Mouse (Mus musculus) frontal cortex, postnatal 25 days (tissue): ENCODE results near the gene Ednrb.

Experiments used
- DNase-seq, 2 experiments: peaks; one replicate each; pipeline ENCODE4 v3.0.0; 2022; ENCODE audit warnings: low spot score in 2 of 2

Ednrb gene

GRCm38 (mm10) chr14:103844011-103844549, at the start of gene Ednrb:
Ednrb (minus strand) TSS chr14:103844402.
- no peak for DNase-seq

GRCm38 (mm10) chr14:103892411-103892938, 48.3 kb upstream of the Ednrb start:
- no peak for DNase-seq

GRCm38 (mm10) chr14:103890761-103891160, 46.6 kb upstream of the Ednrb start:
- DNase-seq: no peak

- DNase-seq: no peak
These were observed 40.8 kb upstream of the Ednrb start for GRCm38 (mm10) chr14:103884892-103885575.

- no peak for DNase-seq
These were observed 38.7 kb upstream of the Ednrb start for GRCm38 (mm10) chr14:103882943-103883342.

- DNase-seq: no peak
These were observed 32.9 kb upstream of the Ednrb start for GRCm38 (mm10) chr14:103877117-103877516.

GRCm38 (mm10) chr14:103876598-103876997, 32.4 kb upstream of the Ednrb start:
- no peak for DNase-seq

- DNase-seq: no peak
These were observed 22.4 kb upstream of the Ednrb start for GRCm38 (mm10) chr14:103866636-103867035.

GRCm38 (mm10) chr14:103865226-103865625, 21.0 kb upstream of the Ednrb start:
- no peak for DNase-seq

GRCm38 (mm10) chr14:103850071-103850845, 6.1 kb upstream of the Ednrb start:
- DNase-seq: no peak

GRCm38 (mm10) chr14:103845716-103846115, 1.5 kb upstream of the Ednrb start:
- no peak for DNase-seq

- DNase-seq: no peak
These were observed 742 bp upstream of the Ednrb start for GRCm38 (mm10) chr14:103844944-103845343.

- peak in 1 of 2 experiments; percentile 25 for DNase-seq
These were observed 716 bp downstream of the Ednrb start for GRCm38 (mm10) chr14:103843371-103844001.

GRCm38 (mm10) chr14:103842896-103843295, 1.3 kb downstream of the Ednrb start:
- peak in 1 of 2 experiments; percentile 12 for DNase-seq

GRCm38 (mm10) chr14:103840436-103840835, 3.8 kb downstream of the Ednrb start:
- DNase-seq: no peak

GRCm38 (mm10) chr14:103838887-103839286, 5.3 kb downstream of the Ednrb start:
- no peak for DNase-seq

- DNase-seq: no peak
These were observed 9.6 kb downstream of the Ednrb start for GRCm38 (mm10) chr14:103834589-103834988.

GRCm38 (mm10) chr14:103834147-103834546, 10.1 kb downstream of the Ednrb start:
- no peak for DNase-seq

GRCm38 (mm10) chr14:103832472-103832871, 11.7 kb downstream of the Ednrb start:
- DNase-seq: no peak

GRCm38 (mm10) chr14:103831007-103831406, 13.2 kb downstream of the Ednrb start:
- DNase-seq: no peak

- no peak for DNase-seq
These were observed 17.9 kb downstream of the Ednrb start for GRCm38 (mm10) chr14:103826343-103826742.

GRCm38 (mm10) chr14:103825934-103826333, 18.3 kb downstream of the Ednrb start:
- no peak for DNase-seq
